8 mouse cellular contexts compared by ENCODE assay signal in genomic region chr11:76285431-76286075, GRCm38 (mm10). TPM values are rescaled to one million over a fixed set of nuclear protein-coding genes. Genes with fewer than 3 reads are reported as not detected.
DNase-seq lines count a peak whose midpoint lies in the region; ATAC-seq and TF ChIP-seq lines count a peak whose summit lies in the region.

No protein-coding gene starts in this region.

- H3K4me2 ChIP-seq in kidney, embryonic 14.5 days (replicated peaks; ENCODE audit: low read depth, low read length): no peak overlapping the region
- H3K4me2 ChIP-seq in limb, embryonic 11.5 days (ENCODE audit: low read depth, severe bottlenecking): no peak overlapping the region
- H3K4me2 ChIP-seq in midbrain, postnatal 0 days (ENCODE audit: low read depth, low read length, poor library complexity, severe bottlenecking): no peak overlapping the region

- WGBS in kidney, embryonic 14.5 days: 38% methylated on average over 7 of the region's 7 CpGs
- WGBS in heart, embryonic 10.5 days: 56% methylated on average over 7 of the region's 7 CpGs
- WGBS in limb, embryonic 11.5 days: 40% methylated on average over 7 of the region's 7 CpGs
- 63% methylated on average over 7 of the region's 7 CpGs for WGBS in midbrain, postnatal 0 days

- H3K27ac ChIP-seq in kidney, embryonic 14.5 days (ENCODE audit: low read depth, low read length): no peak overlapping the region
- 0 out of 2 replicates have a peak overlapping the region, but pooled peaks have one; percentile 29 for H3K27ac ChIP-seq in heart, embryonic 10.5 days
- no peak overlapping the region for H3K27ac ChIP-seq in limb, embryonic 11.5 days (replicated peaks; ENCODE audit: low read depth, low read length)
- no peak overlapping the region for H3K27ac ChIP-seq in midbrain, postnatal 0 days (ENCODE audit: low read depth, low read length)

- H3K4me3 ChIP-seq in kidney, embryonic 14.5 days (ENCODE audit: low read length): no peak overlapping the region
- H3K4me3 ChIP-seq in heart, embryonic 10.5 days: no peak overlapping the region
- no peak overlapping the region for H3K4me3 ChIP-seq in limb, embryonic 11.5 days (ENCODE audit: low read depth, low read length)
- H3K4me3 ChIP-seq in midbrain, postnatal 0 days (ENCODE audit: low read depth, low read length): no peak overlapping the region

- peak; percentile 81 for DNase-seq in kidney, adult 11 months
- peak; percentile 51 for DNase-seq in R1 (ENCODE audit: low read depth, low spot score)
- DNase-seq in heart, embryonic 10.5 days (ENCODE audit: low spot score): no peak
- DNase-seq in limb, embryonic 11.5 days (ENCODE audit: low spot score): peak; percentile 43
- no peak for DNase-seq in spleen, adult 12 weeks (ENCODE audit: low spot score)
- no peak for DNase-seq in ovary, adult 18-20 months (ENCODE audit: low spot score)
- DNase-seq in midbrain, postnatal 0 days (ENCODE audit: low spot score): no peak

- H3K9me3 ChIP-seq in kidney, embryonic 14.5 days (ENCODE audit: control insufficient read depth, low read length): peaks cover 3% of the 10 kb centered on the region; the same call in 1 of the 2 replicates
- H3K9me3 ChIP-seq in heart, embryonic 10.5 days: peaks cover 4% of the 10 kb centered on the region; the same call in 1 of the 2 replicates
- H3K9me3 ChIP-seq in limb, embryonic 11.5 days (ENCODE audit: control insufficient read depth, low read length): no peaks in the 10 kb centered on the region
- no peaks in the 10 kb centered on the region for H3K9me3 ChIP-seq in midbrain, postnatal 0 days (ENCODE audit: low read length)

- no peaks in the 10 kb centered on the region for H3K36me3 ChIP-seq in kidney, embryonic 14.5 days (ENCODE audit: control insufficient read depth, insufficient read depth, low read length)
- H3K36me3 ChIP-seq in heart, embryonic 10.5 days: peaks cover 6% of the 10 kb centered on the region; the same call in 1 of the 2 replicates
- no peaks in the 10 kb centered on the region for H3K36me3 ChIP-seq in limb, embryonic 11.5 days (ENCODE audit: control insufficient read depth, insufficient read depth, low read length)
- H3K36me3 ChIP-seq in midbrain, postnatal 0 days (ENCODE audit: insufficient read depth, low read length): no peaks in the 10 kb centered on the region

- no peak for TF ChIP-seq CTCF in midbrain, postnatal 0 days (IDR thresholded peaks at IDR 0.05)

- H3K4me1 ChIP-seq in kidney, embryonic 14.5 days (ENCODE audit: control insufficient read depth, insufficient read depth, low read length): peaks cover 45% of the 10 kb centered on the region
- H3K4me1 ChIP-seq in heart, embryonic 10.5 days: peaks cover 62% of the 10 kb centered on the region
- peaks cover 31% of the 10 kb centered on the region for H3K4me1 ChIP-seq in limb, embryonic 11.5 days (ENCODE audit: control insufficient read depth, insufficient read depth, low read length)
- no peaks in the 10 kb centered on the region for H3K4me1 ChIP-seq in midbrain, postnatal 0 days (ENCODE audit: insufficient read depth, low read length)

- no peaks in the 10 kb centered on the region for H3K27me3 ChIP-seq in kidney, embryonic 14.5 days (ENCODE audit: control insufficient read depth, insufficient read depth, low read length)
- H3K27me3 ChIP-seq in heart, embryonic 10.5 days (ENCODE audit: insufficient read depth, poor library complexity, severe bottlenecking): no peaks in the 10 kb centered on the region
- no peaks in the 10 kb centered on the region for H3K27me3 ChIP-seq in limb, embryonic 11.5 days (ENCODE audit: control insufficient read depth, insufficient read depth, low read length)
- no peaks in the 10 kb centered on the region for H3K27me3 ChIP-seq in midbrain, postnatal 0 days (ENCODE audit: insufficient read depth, low read length)

- H3K9ac ChIP-seq in kidney, embryonic 14.5 days (ENCODE audit: low read depth, low read length): no peak overlapping the region
- H3K9ac ChIP-seq in limb, embryonic 11.5 days (ENCODE audit: low read length): no peak overlapping the region
- H3K9ac ChIP-seq in midbrain, postnatal 0 days (replicated peaks; ENCODE audit: low read length, poor library complexity, severe bottlenecking): no peak overlapping the region

- no peak for ATAC-seq in kidney, embryonic 14.5 days (ENCODE audit: low FRiP score, low TSS enrichment)
- no peak for ATAC-seq in limb, embryonic 11.5 days (ENCODE audit: insufficient number of reproducible peaks, low FRiP score, low TSS enrichment, low read depth)
- no peak for ATAC-seq in midbrain, postnatal 0 days (ENCODE audit: low FRiP score)

RNA-seq across cellular contexts. Expression of gene Glod4, which starts 42.0 kb away (rescaled TPM):
- polyA plus RNA-seq in kidney, embryonic 14.5 days (2014; fragmentation: Nextera tagmentation; extraction: Ambion mirVana): 155 and 160 TPM in 2 replicates
- polyA plus RNA-seq in heart, embryonic 10.5 days (2016; fragmentation: Nextera tagmentation; extraction: Ambion mirVana): 126 and 135 TPM in 2 replicates
- 136 TPM in 2 replicates for polyA plus RNA-seq in limb, embryonic 11.5 days (2014; fragmentation: Nextera tagmentation; extraction: Ambion mirVana)
- total RNA-seq in midbrain, postnatal 0 days (2014; rRNA removed): 63.5 and 80.0 TPM in 2 replicates
- polyA plus RNA-seq in midbrain, postnatal 0 days (2015; fragmentation: Nextera tagmentation; extraction: Ambion mirVana): 116 and 123 TPM in 2 replicates

RNA-seq across cellular contexts. Expression of gene Mrm3, which starts 42.0 kb away (rescaled TPM):
- polyA plus RNA-seq in kidney, embryonic 14.5 days (2014; fragmentation: Nextera tagmentation; extraction: Ambion mirVana): 25.2 and 29.3 TPM in 2 replicates
- 27.8 and 29.1 TPM in 2 replicates for polyA plus RNA-seq in heart, embryonic 10.5 days (2016; fragmentation: Nextera tagmentation; extraction: Ambion mirVana)
- polyA plus RNA-seq in limb, embryonic 11.5 days (2014; fragmentation: Nextera tagmentation; extraction: Ambion mirVana): 23.9 and 24.0 TPM in 2 replicates
- 13.6 and 15.3 TPM in 2 replicates for total RNA-seq in midbrain, postnatal 0 days (2014; rRNA removed)
- polyA plus RNA-seq in midbrain, postnatal 0 days (2015; fragmentation: Nextera tagmentation; extraction: Ambion mirVana): 23.6 and 26.0 TPM in 2 replicates

Comparison
In these comparisons a context has a peak if more than half of its experiments do, and no peak if none do; other contexts are left out.
1. DNase-seq: peak in kidney, adult 11 months (single experiment), R1 (single experiment) and limb, embryonic 11.5 days (single experiment); none in heart, embryonic 10.5 days (single experiment), spleen, adult 12 weeks (single experiment), ovary, adult 18-20 months (single experiment) and midbrain, postnatal 0 days (single experiment).